Mouse (Mus musculus) G1E (cell line): ENCODE results near the gene Erc2.

Source experiments
- CTCF ChIP-seq: IDR thresholded peaks from 2 replicates; pipeline ENCODE4 v1.5.1; 2012; ENCODE audit warnings: low read depth, low read length, inconsistent platforms, mixed read lengths
- POLR2AphosphoS5 ChIP-seq: IDR thresholded peaks from 2 replicates; pipeline ENCODE4 v1.6.1; 2012; ENCODE audit warnings: low read depth, low read length, inconsistent platforms; ENCODE audit not compliant: insufficient replicate concordance
- TAL1 ChIP-seq: conservative IDR thresholded peaks from 2 replicates; pipeline ENCODE4 v1.6.1; 2012; ENCODE audit warnings: low read depth, low read length, inconsistent platforms, mixed read lengths

GRCm38 (mm10) chr14:27667016-27667852, 45.0 kb downstream of the Erc2 start:
- no peak for TF ChIP-seq CTCF
- no peak for TF ChIP-seq TAL1
- TF ChIP-seq POLR2AphosphoS5 = no peak
